Mouse (Mus musculus) forebrain, embryonic 12.5 days (tissue): Measurements from ENCODE around the gene Bpifa2. TPM values are rescaled to one million over a fixed set of nuclear protein-coding genes. Genes with fewer than 3 reads are reported as not detected.
"Not testable (repeated sequence)": the region's sequence is repeated elsewhere in the genome, so short reads cannot be mapped to it uniquely, and the experiment has no call there.

ENCODE experiments used
- ATAC-seq: fragments of 200-750 bp; cut with Nextera tagmentation; 2 replicates; pipeline ENCODE4 v1.8.0; 2017; ENCODE audit warnings: moderate TSS enrichment; ENCODE audit not compliant: low FRiP score
- H3K27ac ChIP-seq: fragments of 300-500 bp; sonication (generic); 2 replicates; pipeline ENCODE4 v1.5.1; 2016; ENCODE audit warnings: mild to moderate bottlenecking
- H3K27me3 ChIP-seq: fragments of 300-500 bp; sonication (generic); 2 replicates; pipeline ENCODE4 v1.6.1; 2016; ENCODE audit warnings: mild to moderate bottlenecking
- H3K36me3 ChIP-seq: fragments of 300-500 bp; sonication (generic); replicated peaks from 2 replicates; pipeline ENCODE4 v1.6.1; 2016; ENCODE audit warnings: mild to moderate bottlenecking
- H3K4me1 ChIP-seq: fragments of 300-500 bp; sonication (generic); 2 replicates; pipeline ENCODE4 v1.6.1; 2016
- H3K4me2 ChIP-seq: fragments of 300-500 bp; sonication (generic); 2 replicates; pipeline ENCODE4 v1.6.1; 2016; ENCODE audit warnings: mild to moderate bottlenecking, moderate library complexity
- H3K4me3 ChIP-seq: fragments of 300-500 bp; sonication (generic); replicated peaks from 2 replicates; pipeline ENCODE4 v1.5.1; 2016; ENCODE audit warnings: mild to moderate bottlenecking
- H3K9ac ChIP-seq: fragments of 300-500 bp; sonication (generic); 2 replicates; pipeline ENCODE4 v1.6.1; 2016; ENCODE audit warnings: mild to moderate bottlenecking
- H3K9me3 ChIP-seq: fragments of 300-500 bp; sonication (generic); 2 replicates; pipeline ENCODE4 v1.6.1; 2016
- WGBS: fragments of 180-500 bp; shearing (Covaris S2); methylation state at CpG from one replicate; pipeline ENCODE4 v1.1.7; 2016; 5-methylcytosine and 5-hydroxymethylcytosine counted together
- polyA plus RNA-seq: library from polyadenylated mRNA; unstranded; fragments of >200 nt; fragmentation: Nextera tagmentation; extraction: Ambion mirVana; gene quantifications from 2 replicates; pipeline ENCODE4 v1.2.1, GENCODE M21; 2016

The Bpifa2 gene
- polyA plus RNA-seq, 1 experiment from 2014 or later: not detected

GRCm38 (mm10) chr2:154017990-154018389 lies 9.9 kb downstream of the Bpifa2 start:
- 91% methylated on average over 1 of the region's 1 CpGs for WGBS
- ATAC-seq: no peak
- no peak overlapping the region for H3K4me2 ChIP-seq

DNA sequence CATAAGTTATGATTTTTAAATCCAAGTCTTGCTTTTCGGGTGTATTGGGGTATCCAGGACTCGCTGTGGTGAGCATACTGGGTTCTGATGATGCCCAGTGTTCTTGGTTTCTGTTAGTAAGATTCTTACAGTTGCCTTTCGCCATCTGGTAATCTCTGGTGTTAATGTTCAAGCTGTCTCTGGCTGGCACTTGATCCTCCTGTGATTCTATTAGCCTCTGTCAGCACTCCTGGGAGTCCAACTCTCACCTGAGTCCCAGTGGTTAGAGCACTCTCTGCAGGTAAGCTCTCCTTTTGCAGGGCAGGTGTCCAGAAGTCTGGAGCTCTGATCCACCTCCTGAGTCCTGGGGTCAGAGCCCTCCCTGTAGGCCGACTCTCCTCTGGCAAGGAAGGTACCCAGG lies 16.6 kb downstream of the Bpifa2 start:
- not testable (repeated sequence) for H3K9ac ChIP-seq, H3K36me3 ChIP-seq, H3K27ac ChIP-seq, H3K4me1 ChIP-seq, H3K4me2 ChIP-seq, H3K9me3 ChIP-seq, ATAC-seq, H3K27me3 ChIP-seq, H3K4me3 ChIP-seq
- WGBS: 89% methylated on average over 4 of the region's 4 CpGs

More at GRCm38 (mm10) chr2:154017990-154018389, 9.9 kb downstream of the Bpifa2 start:
- Histone ChIP-seq H3K27ac (no peak overlapping the region), H3K36me3 (no peaks in the 10 kb centered on the region), H3K27me3 (no peaks in the 10 kb centered on the region), H3K4me1 (no peaks in the 10 kb centered on the region), H3K4me3 (no peak overlapping the region), H3K9me3 (no peaks in the 10 kb centered on the region), H3K9ac (no peak overlapping the region)

- no peak for ATAC-seq
- no peaks in the 10 kb centered on the region for H3K27me3 ChIP-seq
- H3K9ac ChIP-seq: no peak overlapping the region
- WGBS: 59% methylated on average over 2 of the region's 2 CpGs
- H3K27ac ChIP-seq: no peak overlapping the region
- no peak overlapping the region for H3K4me2 ChIP-seq
- no peaks in the 10 kb centered on the region for H3K4me1 ChIP-seq
- no peaks in the 10 kb centered on the region for H3K9me3 ChIP-seq
- H3K4me3 ChIP-seq: no peak overlapping the region
- H3K36me3 ChIP-seq: no peaks in the 10 kb centered on the region
These were observed 30.9 kb downstream of the Bpifa2 start for GRCm38 (mm10) chr2:154038932-154039331.

GRCm38 (mm10) chr2:154044743-154045142 lies 36.7 kb downstream of the Bpifa2 start:
- WGBS: 82% methylated on average over 3 of the region's 3 CpGs
- H3K4me1 ChIP-seq: no peaks in the 10 kb centered on the region
- H3K27ac ChIP-seq: no peak overlapping the region
- no peak overlapping the region for H3K4me2 ChIP-seq
- no peak for ATAC-seq
- no peak overlapping the region for H3K4me3 ChIP-seq
- H3K9me3 ChIP-seq: no peaks in the 10 kb centered on the region
- H3K36me3 ChIP-seq: no peaks in the 10 kb centered on the region
- no peak overlapping the region for H3K9ac ChIP-seq
- H3K27me3 ChIP-seq: no peaks in the 10 kb centered on the region

DNA sequence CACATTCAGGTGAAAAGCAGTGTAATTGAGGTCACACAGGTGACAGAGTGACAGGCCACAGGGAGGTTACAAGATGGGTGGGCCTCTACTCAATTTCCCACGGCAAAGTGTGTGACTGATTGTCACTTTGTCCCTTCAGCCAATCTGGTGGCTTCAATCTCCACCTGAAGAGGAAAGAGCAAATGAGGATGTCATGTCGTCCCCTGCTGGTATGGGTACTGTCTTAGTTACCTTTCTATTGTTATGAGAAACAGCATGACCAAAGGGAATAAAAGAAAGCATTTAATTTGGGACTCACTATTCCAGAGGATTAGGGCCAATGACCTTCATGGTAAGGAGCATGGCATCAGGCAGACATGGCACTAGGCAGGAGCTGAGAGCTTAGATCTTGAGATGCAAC lies 50.6 kb downstream of the Bpifa2 start:
- ATAC-seq: no peak
- 61% methylated on average over 2 of the region's 2 CpGs for WGBS
- no peaks in the 10 kb centered on the region for H3K4me1 ChIP-seq

More for the DNA sequence above, 50.6 kb downstream of the Bpifa2 start:
- Histone ChIP-seq H3K9ac (no peak overlapping the region), H3K9me3 (no peaks in the 10 kb centered on the region), H3K27me3 (no peaks in the 10 kb centered on the region), H3K27ac (no peak overlapping the region), H3K4me2 (no peak overlapping the region), H3K4me3 (no peak overlapping the region), H3K36me3 (no peaks in the 10 kb centered on the region)

Other genes starting within 250 kb of the Bpifa2 start
- gene Efcab8, start 228.3 kb upstream of the Bpifa2 start, polyA plus RNA-seq: not detected in 2 replicates
- not detected in 2 replicates for gene Sun5, start 137.2 kb upstream of the Bpifa2 start, polyA plus RNA-seq
- gene Bpifb2, start 133.2 kb upstream of the Bpifa2 start, polyA plus RNA-seq: not detected in 2 replicates
- gene Bpifb6, start 107.9 kb upstream of the Bpifa2 start, polyA plus RNA-seq: not detected in 2 replicates
- gene Bpifb3, start 90.0 kb upstream of the Bpifa2 start, polyA plus RNA-seq: not detected in 2 replicates
- gene Bpifb4, start 70.1 kb upstream of the Bpifa2 start, polyA plus RNA-seq: 0.13 TPM in 1 of 2 replicates, not detected in the other
- not detected in 2 replicates for gene Bpifa6, start 33.3 kb upstream of the Bpifa2 start, polyA plus RNA-seq
- gene Bpifa3, start 122.1 kb downstream of the Bpifa2 start, polyA plus RNA-seq: not detected in 2 replicates
- gene Bpifa1, start 134.6 kb downstream of the Bpifa2 start, polyA plus RNA-seq: not detected in 2 replicates
- not detected in 2 replicates for gene Bpifa5, start 154.3 kb downstream of the Bpifa2 start, polyA plus RNA-seq
- gene Bpifb1, start 182.6 kb downstream of the Bpifa2 start, polyA plus RNA-seq: not detected in 2 replicates
- 0.11 TPM in 1 of 2 replicates, not detected in the other for gene Bpifb5, start 215.5 kb downstream of the Bpifa2 start, polyA plus RNA-seq
- gene Bpifb9a, start 249.6 kb downstream of the Bpifa2 start, polyA plus RNA-seq: not detected in 2 replicates